Mouse (Mus musculus) heart, adult 2 months (tissue): Measurements from ENCODE around the gene Gm17349.

ENCODE experiments used
- CTCF ChIP-seq: fragments of 200-600 bp; IDR thresholded peaks from 2 replicates; pipeline ENCODE4 v1.8.1; 2022; ENCODE audit warnings: antibody characterized with exemption, mild to moderate bottlenecking, moderate library complexity
- POLR2A ChIP-seq: fragments of 200-500 bp; IDR thresholded peaks from 2 replicates; pipeline ENCODE4 v1.6.1; 2011; ENCODE audit warnings: mild to moderate bottlenecking, low read depth, low read length, control low read depth; ENCODE audit not compliant: insufficient read depth

- TF ChIP-seq CTCF (no peak), POLR2A (no peak)
These were observed 7.6 kb upstream of the Gm17349 start for GRCm38 (mm10) chr15:99712666-99713559.
